Mouse (Mus musculus) B cell, adult 2 months (primary cell): Measurements from ENCODE around the gene D630045J12Rik.
A peak's percentile ranks its signal among the peaks of the same experiment; 100 is the strongest.

Experiments
- DNase-seq, 2 experiments: peaks; one replicate each; pipeline ENCODE4 v3.0.0; 2022

The D630045J12Rik gene

DNA sequence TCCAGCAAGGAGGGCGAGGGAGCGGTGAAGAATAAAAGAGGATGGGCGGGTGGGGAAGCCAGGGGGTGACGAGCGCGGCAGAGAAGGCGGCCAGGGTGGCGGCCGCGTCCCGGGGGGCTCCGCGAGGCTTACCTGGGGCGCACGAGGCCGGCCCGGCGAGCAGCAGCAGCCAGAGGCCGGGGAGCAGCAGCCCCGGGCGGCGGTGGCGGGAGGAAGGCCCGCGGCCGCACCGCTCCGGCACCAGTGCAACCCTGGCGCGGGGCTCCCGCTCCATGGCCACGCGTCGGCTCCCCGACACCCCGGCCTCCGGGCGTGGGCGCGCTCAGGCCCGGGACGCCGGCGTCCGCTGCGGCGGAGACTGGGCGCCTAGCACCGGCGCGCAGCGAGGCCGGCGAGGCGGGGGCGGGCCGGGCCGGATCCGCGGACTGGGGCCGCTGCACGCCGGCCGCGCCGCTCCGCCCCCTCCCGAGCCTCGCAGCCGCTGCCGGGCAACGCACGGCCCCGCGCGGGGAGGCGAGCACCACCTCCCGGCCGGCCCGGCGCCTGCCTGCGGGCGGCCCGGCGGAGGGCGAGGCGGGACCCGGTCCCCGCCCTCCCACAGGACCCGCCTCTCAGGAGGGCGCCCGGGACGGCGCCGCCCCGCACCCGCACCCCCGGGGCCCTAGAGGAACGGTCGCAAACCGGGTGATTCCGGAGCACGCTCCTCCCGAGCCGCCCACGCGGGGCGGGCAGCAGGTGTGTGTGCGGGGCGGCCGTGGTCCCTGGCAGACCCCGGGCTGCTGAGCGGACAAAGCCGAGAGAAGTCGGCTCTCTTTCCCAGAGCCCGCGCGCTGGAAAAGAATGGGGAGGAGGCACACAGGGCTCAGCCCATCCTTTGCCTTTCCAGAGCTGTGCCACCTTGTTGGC lies at the start of gene D630045J12Rik:
Gene D630045J12Rik, minus strand, starts transcription at position 274 of the 906 bp plus-strand sequence.
- peak; percentile 50 to 55 for DNase-seq

DNA sequence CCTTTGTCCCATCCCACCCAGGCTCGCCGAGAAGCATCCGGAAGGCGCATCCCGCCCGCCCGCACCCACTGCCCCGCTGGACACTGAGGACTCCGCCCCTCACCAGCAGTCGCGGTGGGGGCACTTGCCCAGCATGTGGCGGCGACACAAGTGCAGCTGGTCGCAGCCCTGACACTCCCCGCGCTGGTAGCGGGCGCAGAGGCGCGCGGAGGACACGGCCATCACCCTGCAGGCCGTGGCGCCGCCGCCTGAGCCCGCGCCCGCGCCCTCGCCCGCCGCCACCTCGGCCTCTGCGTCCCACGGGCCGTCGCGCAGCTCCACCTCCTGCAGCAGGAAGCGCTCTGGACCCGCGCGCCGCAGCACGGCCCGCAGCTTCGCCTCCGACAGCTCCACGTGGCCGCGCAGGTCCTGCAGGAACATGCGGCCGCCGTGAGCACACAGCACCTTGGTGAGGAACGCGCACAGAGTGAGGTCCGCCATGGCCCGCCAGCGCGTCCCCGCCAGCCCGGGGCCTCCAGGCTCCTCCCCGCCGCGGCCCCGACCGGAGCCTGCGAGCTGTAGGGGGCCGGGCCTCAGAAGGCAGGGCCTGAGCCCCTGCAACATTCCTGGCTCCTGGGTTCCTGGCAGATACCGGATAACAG lies 45.1 kb upstream of the D630045J12Rik start, which contains the start of gene Zc3hav1l:
Gene Zc3hav1l, minus strand, starts transcription at position 499 of the 641 bp plus-strand sequence.
- peak; percentile 45 to 54 for DNase-seq

DNA sequence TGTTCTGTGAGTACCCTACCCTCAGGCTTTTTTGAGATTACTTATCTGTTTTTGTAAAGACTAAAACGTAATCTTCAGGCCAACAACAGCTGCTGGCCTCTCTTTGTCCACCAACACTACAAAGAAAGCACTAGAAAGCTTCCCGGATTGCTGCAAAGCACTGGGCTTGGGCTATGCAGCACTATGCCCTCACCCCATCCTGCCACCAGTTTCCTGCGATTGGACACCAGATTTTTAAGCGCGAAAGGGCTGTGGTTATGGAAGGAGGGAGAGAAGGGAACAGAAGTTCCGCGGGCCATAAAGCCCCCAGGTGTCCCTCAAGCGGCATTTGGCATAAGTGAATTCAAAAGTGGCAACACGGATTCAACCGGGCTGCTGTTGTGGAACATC lies 44.4 kb upstream of the D630045J12Rik start:
- DNase-seq = no peak

DNA sequence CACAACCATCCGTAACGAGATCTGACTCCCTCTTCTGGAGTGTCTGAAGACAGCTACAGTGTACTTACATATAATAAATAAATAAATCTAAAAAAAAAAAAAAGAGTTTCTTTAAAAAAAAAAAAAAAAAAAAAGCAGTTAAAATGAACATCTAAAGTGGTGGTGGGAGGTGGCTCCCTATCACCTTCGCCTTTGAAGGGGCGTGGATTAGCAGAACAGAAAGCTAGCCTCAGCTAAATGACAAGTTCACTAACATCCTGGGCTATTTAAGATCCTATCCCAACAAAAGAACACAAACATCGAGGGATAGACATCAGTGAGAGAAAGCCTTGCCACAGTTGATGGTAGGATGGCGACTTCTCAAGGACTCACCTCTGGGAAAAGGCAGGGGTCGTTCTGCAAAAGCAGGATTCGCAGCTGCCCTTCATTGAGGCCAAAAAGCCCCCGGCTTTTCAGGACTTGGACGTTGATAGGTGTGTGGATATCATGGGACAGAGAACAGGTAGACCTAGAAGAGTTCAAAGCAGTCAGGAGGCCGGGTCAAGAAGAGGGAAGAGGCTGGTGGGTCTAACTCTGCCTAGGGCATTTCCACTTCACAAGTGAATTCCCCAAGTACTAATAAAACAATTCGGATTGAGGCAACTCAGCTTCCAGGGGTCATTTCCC lies 43.9 kb upstream of the D630045J12Rik start:
- no peak for DNase-seq

DNA sequence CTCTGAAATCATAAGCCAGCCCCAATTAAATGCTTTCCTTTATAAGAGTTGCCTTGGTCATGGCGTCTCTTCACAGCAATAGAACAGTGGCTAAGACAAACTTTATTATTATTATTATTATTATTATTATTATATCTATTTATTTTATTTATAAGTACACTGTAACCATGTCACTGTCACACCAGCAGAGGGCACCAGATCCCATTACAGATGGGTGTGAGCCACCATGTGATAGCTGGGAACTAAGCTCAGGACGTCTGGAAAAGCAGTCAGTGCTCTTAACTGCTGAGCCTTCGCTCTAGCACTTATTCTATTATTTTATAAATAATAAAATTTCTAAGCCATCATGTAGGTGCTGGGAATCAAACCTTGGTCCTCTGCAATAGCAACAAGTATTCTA lies 39.9 kb upstream of the D630045J12Rik start:
- DNase-seq = no peak

DNA sequence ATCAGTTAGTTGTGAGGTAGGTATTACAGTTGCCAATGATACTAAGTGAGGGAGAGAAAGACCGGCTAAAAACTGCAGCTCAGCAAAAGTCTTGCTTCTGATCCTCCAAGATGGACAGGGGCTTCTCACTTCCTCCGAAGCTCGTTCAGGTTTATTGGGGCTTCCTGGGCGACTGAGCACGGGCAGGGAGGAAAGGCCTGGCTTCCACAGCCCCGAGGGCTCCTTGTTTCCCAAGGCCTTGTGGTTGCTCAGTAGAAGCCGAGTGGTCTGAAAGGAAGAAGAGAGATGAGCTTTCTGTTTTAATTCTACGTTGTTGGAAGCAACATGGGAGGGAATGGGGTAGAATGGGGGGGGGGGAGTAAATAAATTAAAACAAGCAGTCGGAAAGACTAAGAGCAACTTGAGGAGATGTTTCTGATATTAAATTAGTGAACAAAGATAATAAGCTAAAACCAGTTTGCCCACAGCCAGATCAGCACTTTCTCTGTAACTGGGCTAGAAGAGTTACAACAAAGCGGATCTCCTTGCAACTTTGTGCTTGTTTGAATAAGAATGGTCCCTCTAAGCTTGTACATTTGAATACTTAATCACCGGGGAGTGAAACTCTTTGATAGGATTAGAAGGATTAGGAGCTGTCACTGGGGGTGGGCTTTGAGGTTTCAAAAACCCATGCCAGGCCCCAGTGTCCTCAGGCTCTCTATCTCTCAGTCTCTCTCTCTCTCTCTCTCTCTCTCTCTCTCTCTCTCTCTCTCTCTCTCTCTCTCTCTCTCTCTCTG lies 39.2 kb upstream of the D630045J12Rik start:
- DNase-seq = no peak

DNA sequence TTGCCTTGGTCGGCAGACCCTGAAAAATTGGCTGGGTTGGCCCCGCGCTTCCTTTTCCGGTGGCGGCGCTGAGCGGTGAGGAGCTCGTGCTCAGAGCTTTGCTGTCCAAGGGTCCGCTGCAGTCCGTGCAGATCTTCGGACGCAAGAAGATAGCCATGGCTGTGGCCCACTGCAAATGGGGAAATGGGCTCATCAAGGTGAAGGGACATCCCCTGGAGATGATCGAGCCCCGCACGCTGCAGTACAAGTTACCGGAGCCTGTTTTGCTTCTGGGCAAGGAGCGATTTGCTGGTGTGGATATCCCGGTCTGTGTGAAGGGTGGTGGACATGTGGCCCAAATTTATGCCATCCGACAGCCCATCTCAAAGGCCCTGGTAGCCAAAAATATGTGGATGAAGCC lies 30.6 kb upstream of the D630045J12Rik start:
- DNase-seq = no peak

DNA sequence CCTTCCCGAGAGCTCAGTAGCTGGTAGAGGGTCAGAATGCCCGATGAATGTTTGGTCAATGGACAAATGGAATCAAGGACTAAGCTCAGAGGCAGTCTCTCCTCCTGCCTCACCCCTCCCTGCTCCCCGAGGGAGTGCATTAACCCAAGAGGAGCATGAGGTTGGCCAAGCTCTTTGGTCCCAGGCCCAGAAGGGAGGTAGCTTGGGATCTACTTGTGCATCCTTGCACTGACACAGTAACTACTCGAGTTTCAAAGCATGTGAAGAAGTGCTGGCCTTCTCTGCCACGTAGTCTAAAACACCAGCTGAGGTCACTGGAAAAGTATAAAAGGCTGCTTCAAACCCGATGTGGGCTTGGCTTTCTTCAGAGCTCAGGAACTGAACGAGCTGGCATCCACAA lies 10.7 kb upstream of the D630045J12Rik start:
- DNase-seq = no peak

DNA sequence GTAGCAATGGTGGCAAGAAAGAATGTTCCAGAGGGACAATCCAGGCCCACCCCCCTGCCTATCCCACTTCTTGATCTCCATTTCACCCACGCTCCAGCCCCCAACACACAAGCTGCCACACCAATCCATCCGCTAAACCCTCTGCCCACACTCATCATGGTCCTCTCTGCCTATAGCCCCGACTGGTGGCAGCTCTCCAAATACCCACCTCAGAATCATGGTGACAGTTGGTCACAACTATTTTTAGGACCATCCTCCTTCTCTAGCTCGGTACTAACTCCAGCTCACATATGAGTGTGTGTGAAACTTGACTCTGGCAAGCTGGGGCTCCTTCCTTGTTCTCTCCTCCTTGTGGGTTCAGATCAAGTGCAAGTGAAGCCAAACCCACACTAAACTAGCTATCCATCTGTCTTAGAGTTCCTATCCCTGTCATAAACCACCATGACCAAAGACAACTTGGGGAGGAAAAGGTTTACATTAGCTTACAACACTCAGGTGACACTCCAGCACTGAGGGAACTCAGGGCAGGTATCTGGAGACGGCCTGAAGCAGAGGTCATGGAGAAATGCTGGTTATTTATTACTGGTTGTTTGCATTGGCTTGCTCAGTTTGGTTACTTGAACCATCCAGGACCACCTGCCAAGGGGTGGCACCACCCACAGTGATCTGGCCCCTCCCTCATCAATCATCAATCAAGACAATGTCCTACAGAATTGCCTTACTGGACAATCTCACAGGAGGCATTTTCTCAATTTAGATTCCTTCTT lies 9.8 kb upstream of the D630045J12Rik start:
- no peak for DNase-seq

DNA sequence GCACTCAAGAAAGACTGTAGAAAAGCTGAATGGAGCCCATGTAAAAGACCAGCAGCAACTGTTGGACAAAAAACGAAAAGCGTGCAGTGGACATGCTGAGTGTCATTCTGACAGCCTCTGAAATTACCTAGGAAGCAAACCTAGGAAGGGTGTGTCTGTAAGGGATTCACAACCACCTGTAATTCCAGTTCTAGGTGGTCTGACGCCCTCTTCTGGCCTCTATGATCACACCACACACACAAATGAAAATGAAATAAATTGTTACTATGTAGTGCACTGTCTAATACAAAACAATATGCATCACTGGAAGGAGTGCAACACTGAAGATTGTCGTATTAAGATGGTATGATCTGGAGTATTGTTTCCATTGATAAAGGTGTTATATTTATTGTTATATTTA lies 8.1 kb upstream of the D630045J12Rik start:
- DNase-seq = no peak

DNA sequence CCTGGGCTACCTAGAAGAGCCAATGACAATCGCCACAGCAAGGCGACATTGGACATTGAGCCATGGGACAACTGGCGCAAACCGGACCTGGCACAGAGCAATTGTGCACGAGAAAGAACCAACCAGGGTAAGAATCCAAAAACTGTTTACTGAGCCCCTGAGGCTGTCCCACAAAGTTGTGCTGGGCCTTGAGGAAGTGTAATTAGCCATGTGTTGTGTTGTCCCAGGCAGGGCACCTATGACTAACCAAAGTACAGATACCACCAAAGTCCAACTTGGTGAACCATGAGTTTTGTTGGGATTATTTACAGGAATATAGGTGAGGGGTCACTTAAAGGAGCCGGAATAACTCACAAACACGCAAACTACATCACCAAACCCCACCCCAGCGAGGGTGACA lies 3.7 kb upstream of the D630045J12Rik start:
- no peak for DNase-seq

DNA sequence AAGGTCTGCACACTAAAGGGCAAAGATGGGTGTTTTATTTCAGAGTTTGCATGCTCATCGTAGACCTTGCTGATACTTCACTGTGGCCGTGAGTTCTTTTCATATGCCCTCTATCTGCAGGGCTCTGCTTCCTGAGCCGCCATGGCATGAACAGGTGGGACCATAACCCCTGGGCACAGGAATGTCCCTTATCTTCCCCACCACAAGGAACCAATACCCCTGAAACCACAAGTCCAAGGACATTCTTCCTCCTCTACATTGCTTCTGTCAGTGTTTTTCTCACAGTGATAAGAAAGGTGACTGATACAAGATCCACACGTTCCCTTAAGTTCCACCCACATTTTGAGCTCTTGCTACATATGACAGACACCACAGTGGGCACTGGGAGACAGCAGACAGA lies 3.0 kb upstream of the D630045J12Rik start:
- DNase-seq = no peak

DNA sequence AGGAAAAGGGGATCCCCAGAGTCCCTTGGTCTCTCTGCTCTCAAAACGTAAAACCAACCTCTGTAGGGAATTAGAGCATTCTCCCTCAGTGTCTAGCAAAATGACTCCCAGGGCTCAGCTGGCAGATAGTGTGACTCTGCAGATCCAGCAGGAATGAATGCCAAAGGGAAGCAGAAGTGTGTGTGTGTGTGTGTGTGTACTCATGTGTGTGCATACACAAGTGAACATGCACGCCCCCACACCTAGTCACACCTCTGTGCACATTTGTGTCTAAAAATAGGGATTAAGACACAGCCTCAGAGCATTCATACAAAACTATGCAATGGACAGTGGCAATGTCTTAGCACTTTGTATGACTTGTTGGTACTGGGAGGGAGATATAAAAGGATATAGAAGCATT lies 2.0 kb upstream of the D630045J12Rik start:
- no peak for DNase-seq

DNA sequence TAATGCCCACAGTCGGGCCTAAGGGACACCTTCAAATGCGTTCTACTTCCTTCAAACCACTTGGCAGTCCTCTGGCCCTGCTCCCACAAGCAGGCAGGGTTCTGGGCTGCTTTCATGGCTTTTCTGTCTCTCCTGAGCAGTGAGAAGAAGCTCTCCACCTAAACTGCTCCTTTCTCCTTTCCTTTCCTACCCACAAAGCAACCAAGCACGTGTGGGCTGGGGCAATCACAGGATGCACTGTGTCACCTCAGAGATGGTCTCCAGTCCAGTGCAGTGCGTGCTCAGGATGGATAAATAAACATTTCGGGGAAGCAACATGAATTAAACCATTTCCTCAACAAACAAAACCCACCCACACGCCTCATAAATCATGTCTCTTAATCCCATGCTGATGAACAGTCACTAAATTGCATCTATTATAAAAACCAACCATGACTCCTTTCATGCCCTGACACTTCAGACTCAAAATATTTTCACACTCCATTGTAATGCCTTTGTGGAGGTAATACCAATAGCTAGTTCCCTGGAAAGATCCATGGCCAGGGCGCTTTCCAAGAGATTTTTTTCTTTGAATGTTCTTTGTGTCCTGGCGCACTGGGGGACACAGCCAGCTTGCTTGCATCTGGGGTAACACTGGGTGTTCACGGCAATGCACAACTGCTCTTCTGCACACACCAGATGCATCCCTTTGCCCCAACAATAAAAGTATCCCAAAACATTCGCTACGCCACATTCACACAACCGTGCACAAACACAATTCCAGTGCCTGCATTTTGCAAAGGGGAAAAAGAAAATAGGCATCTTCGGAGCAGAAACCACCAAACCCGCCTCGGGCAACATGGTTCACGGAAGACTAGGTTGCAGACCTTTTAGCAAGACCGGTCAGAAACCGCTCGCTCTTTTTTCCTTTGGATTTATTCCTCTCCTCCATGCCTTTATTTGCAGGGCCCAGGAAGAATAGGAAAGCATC lies 758 bp downstream of the D630045J12Rik start:
- DNase-seq = peak in 1 of 2 experiments; percentile 2

DNA sequence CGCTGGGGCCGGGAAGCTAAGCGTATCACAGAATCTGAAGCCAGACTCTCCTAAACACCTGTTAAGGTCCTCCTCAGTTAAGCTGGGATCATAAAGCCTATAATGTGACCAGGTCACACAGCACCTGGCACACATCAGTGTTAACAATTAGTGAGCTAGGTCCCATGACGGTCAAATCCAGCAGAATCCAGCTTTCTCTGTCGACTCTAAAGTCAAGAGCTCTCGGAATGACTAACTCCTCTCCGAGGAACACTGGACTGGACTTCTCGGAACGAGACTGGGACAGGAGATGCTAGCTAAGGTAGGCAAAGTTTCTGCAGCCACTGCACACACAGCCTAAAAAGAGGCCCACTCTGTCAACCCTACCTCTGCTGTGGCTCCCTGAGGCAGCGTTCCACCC lies 1.7 kb downstream of the D630045J12Rik start:
- no peak for DNase-seq

DNA sequence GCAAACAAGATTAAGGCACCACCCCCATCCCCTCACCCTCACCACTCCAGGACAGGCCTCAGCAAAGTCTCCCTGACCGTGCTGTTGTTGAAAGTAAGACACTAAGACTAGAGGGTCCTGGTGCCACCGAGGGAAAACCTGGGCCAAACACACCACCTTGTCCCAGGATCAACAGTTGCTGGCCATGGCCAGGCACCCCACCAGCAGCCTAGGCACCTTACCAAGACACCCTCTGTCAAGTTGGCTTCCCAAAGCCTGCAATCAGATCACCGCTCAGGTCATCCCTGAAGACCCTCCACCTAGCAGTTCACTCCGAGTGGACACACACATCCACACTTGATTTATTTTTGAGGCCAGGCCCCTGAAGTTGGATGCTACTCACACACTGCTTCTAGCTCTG lies 2.3 kb downstream of the D630045J12Rik start:
- no peak for DNase-seq

DNA sequence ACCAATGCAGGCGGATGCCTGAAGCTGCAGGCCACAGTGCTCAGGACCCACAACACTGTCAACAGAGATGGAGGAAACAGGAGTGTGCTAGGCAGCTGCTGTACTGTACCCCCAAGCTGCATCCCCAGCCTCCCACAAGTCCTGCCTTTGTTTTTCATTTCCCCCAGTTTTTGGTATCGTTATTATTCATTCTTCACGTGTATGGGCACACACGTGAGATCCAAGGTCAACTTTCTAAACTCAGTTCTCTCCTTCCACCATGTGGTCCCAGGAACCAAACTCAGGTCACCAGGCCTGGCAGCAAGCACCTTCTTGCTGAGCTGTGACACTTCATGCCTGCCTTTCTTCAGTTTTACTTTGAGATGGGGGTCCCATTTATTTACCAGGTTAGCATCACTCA lies 6.4 kb downstream of the D630045J12Rik start:
- DNase-seq = no peak

DNA sequence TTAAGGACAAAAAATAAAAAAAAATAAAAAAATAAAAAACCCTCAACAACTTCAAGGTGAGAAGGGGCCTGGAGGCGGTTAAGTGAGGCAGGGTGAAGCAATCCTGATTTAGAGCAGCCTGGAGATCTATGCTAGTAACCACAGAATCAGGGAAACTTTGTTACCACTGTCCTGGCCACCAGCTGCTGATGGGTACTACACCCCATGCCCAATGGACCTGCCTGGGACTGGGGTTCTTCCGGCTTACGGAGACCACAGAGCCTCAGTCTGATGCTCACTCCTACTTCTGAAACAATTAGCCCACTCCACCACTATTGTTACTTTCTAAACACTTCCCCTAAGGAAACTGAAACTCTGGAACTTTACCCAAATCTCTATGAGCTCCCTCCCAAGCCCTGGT lies 9.0 kb downstream of the D630045J12Rik start:
- DNase-seq = no peak

DNA sequence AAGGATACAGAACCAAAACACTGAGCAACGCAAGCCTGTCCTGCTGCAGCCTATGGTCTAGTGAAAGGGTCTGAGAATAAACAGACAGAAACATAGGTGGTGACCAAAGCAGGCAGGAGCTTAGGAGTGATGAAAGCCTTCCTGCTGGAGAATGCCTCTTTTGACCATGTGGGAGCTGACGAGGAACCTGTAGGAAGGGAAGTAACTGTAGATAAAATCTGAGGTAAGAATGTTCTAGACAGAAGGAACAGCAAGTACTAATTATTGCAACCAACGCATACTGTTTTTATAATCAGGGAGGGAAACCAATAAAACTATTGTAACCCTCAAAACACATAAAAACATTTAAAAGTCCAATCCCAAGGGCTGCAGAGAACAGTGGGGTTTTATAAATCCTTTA lies 9.6 kb downstream of the D630045J12Rik start:
- no peak for DNase-seq

DNA sequence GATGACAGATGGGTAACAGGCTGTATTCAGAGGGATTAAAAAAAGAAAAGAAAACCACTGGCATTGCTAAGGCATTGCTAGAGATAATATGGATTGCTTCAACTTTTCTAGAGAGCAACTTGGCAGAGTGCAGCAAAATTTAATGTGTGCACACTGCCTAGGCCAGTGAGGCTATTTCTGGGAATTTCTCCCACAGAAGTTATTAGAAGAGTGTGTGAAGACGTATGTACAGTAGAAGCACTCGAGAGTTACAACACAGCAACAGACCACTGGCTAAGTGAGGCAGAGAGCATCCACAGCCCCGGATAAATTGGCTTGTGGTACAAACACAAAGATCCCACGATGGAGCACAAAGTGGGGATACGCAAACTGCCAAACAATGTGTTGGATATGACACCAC lies 11.0 kb downstream of the D630045J12Rik start:
- DNase-seq = no peak

DNA sequence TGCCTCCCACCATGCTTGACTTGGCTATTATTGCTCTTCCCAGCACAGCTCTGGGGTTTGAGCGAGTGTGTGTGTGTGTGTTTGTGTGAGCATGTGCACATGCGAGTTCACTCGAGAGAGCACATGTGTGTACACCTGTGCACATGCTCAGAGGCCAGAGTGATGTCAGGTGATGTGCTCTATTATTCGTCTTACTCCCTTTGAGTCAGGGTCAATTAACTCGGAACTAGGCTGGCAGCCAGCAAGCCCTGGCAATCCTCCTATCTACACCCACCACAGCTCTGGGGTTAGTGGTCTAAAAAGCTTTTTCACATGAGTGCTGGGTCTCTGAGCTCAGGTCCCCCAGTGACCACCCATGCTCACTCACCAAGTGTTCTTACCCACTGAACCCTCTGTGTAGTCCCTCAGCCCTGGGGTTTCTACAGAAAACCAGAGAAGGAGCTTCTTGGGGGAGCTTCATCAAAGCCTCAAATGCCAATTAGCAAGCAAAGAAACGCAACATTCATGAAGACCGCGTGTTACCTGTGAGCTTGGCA lies 11.4 kb downstream of the D630045J12Rik start:
- DNase-seq = no peak
